Mouse (Mus musculus): ENCODE measurements at regions not wholly inside any gene's neighbourhood (a gene's known extent, or its start where the extent isn't known, plus 50 kb on each side); places are given as distances from the start of the nearest gene placed in this dataset.

DNA sequence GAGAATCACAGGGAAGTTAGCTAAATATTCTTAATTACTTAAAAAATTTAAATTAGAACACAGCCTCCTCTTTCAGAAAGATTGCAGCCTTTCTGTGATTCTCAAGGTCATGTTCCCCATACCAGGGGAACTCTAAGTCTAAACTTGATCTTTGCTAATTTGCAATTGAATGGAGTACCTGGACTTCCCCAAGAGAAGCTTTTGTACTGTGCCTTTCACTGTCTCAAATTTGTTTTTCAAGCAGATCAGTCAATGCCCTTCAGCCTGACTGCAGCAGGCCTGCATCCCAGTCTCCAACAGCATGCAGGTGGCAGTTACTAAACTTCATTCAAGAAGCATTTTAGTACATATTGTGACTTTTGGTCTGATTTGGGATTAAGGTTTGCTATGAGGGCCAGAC, 611.8 kb downstream of the Snca start:
- no peak for DNase-seq (ENCODE audit: extremely low spot score, low read depth, low spot score)

DNA sequence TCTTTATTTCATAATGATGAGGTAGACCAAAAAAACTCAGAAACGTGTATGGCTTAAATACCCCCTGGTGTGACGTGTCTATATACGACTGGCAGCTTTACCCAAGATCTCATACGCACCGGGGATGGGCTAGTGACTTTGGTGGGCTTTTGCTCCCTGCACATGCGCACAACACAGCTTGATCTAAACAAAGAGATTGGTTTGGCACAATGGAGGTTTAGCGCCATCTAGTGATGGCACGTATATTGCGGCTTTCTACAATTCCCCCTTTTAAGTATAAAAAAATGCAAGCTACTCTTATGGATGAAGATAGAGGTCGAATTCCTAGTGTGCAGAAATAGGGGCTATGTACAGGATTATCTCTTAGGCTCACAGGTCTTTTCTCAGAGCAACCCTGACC, 628.1 kb downstream of the Snca start:
- peak; percentile 72 for DNase-seq (ENCODE audit: extremely low spot score, low read depth, low spot score)
